Mouse (Mus musculus) embryonic facial prominence, embryonic 14.5 days (tissue): ENCODE data around the gene 6030468B19Rik. TPM values are rescaled to one million over a fixed set of nuclear protein-coding genes. Genes with fewer than 3 reads are reported as not detected.

ENCODE experiments used
- ATAC-seq: fragments of 200-750 bp; cut with Nextera tagmentation; 2 replicates; pipeline ENCODE4 v1.8.0; 2017; ENCODE audit warnings: low read depth, moderate number of reproducible peaks, moderate TSS enrichment
- DNase-seq: peaks from one replicate; pipeline ENCODE4 v3.0.0-alpha.2; 2015; ENCODE audit warnings: low spot score
- H3K27ac ChIP-seq: fragments of 300-500 bp; sonication (generic); replicated peaks from 2 replicates; pipeline ENCODE4 v1.5.1; 2014; ENCODE audit warnings: low read depth, mild to moderate bottlenecking, low read length, moderate library complexity
- H3K27me3 ChIP-seq: fragments of 300-500 bp; sonication (generic); replicated peaks from 2 replicates; pipeline ENCODE4 v1.6.1; 2014; ENCODE audit warnings: low read length; ENCODE audit not compliant: control insufficient read depth, insufficient read depth
- H3K36me3 ChIP-seq: fragments of 300-500 bp; sonication (generic); 2 replicates; pipeline ENCODE4 v1.6.1; 2014; ENCODE audit warnings: low read length, mixed read lengths; ENCODE audit not compliant: control insufficient read depth, insufficient read depth
- H3K4me1 ChIP-seq: fragments of 300-500 bp; sonication (generic); 2 replicates; pipeline ENCODE4 v1.6.1; 2014; ENCODE audit warnings: antibody characterized with exemption, low read length; ENCODE audit not compliant: control insufficient read depth, insufficient read depth
- H3K4me2 ChIP-seq: fragments of 300-500 bp; sonication (generic); 2 replicates; pipeline ENCODE4 v1.6.1; 2014; ENCODE audit warnings: low read depth, mild to moderate bottlenecking, low read length, moderate library complexity, mixed read lengths
- H3K4me3 ChIP-seq: fragments of 300-500 bp; sonication (generic); 2 replicates; pipeline ENCODE4 v1.5.1; 2014; ENCODE audit warnings: low read depth, mild to moderate bottlenecking, low read length
- H3K9ac ChIP-seq: fragments of 300-500 bp; sonication (generic); 2 replicates; pipeline ENCODE4 v1.6.1; 2014; ENCODE audit warnings: low read depth, mild to moderate bottlenecking, low read length, moderate library complexity, mixed read lengths
- H3K9me3 ChIP-seq: fragments of 300-500 bp; sonication (generic); 2 replicates; pipeline ENCODE4 v1.6.1; 2016; ENCODE audit warnings: low read length; ENCODE audit not compliant: control insufficient read depth
- WGBS: fragments of 180-500 bp; shearing (Covaris S2); extraction: QIAGEN DNeasy Blood & Tissue Kit; methylation state at CpG from one replicate; pipeline ENCODE4 v1.1.7; 2014; 5-methylcytosine and 5-hydroxymethylcytosine counted together
- polyA plus RNA-seq: library from polyadenylated mRNA; unstranded; fragments of >200 nt; fragmentation: Nextera tagmentation; extraction: Ambion mirVana; gene quantifications from 2 replicates; pipeline ENCODE4 v1.2.1, GENCODE M21; 2014

The 6030468B19Rik gene
- not detected in 2 replicates for polyA plus RNA-seq

DNA sequence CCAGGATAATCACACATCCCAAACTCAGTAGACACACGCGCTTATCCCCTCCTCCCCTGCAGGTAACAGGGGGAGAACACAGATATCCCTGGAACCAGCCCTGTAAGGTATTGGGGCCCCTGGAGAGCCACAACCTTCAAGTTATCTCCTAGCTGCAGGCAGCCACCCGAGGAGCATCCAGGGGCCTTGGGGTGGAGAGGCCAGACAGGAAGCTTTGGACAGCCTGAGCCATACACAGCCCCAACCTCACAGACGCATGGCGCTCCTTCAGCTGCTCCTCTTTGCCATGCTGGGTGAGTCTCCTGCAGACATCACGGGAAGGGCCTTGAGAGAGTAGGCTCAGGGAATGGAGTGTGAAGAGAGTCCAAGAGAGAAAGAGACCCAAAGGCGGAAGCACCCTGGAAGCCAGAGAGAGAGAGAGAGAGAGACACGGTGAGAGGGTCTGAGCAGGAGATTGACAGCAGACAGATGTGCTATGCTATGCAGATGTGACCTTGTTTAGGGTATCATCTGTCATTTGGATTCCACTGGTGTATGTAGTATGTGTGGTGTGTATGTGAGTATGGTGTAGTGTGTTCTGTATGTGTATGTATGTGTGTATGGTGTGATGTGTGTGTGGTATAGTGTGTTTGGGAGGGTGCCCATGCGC lies at the start of gene 6030468B19Rik:
Gene 6030468B19Rik, plus strand, starts transcription at position 150 of the 649 bp plus-strand sequence.
- Histone ChIP-seq H3K4me2 (no peak within 1 kb of the TSS), H3K4me3 (no peak within 1 kb of the TSS), H3K27ac (no peak within 1 kb of the TSS), H3K36me3 (no peaks in the 10 kb centered on the region), H3K27me3 (no peaks in the 10 kb centered on the region), H3K4me1 (peaks cover 1% of the 10 kb centered on the region), H3K9ac (no peak within 1 kb of the TSS), H3K9me3 (no peaks in the 10 kb centered on the region)
- DNase-seq, result no peak
- WGBS, result 50% methylated on average over 9 of the region's 9 CpGs
- no peak; the same call in 1 of the 2 replicates for ATAC-seq

DNA sequence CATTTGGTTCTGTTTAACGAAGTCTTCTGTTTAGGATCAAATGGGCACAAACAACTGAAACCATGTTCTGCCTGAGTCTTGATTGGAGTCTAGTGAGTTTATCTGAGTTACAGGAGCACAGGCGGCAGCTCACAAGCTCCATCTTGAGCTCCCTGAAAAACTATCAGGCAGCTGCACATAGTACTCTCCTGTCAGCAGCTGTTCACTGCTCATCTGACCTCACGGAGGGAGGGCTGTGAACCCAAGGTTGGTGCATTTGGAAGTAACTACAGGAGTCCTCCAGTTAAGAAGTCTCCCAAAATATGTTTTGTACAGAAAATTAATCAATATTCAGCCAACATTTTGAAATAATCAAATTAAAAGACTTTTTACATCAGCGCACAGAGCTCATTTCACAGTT lies 48.8 kb upstream of the 6030468B19Rik start:
- Histone ChIP-seq H3K4me2 (no peak overlapping the region), H3K36me3 (peaks cover 98% of the 10 kb centered on the region)

DNA sequence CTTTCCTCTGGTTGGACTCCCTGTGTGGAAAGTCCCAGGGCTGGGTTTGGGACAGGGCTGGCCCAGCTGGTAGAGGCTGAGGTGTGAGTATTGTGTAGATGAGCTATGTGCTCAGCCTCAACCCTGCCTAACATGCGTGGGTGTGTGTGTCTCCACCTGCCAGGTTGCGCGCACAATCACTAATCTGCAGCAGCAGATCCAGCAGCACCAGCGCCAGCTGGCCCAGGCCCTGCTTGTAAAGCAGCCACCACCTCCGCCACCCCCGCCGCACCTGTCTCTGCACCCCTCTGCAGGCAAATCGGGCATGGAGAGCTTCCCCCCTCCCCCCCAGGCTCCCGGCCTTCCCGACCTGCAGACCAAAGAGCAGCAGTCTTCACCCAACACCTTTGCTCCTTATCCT lies 48.0 kb upstream of the 6030468B19Rik start:
- Histone ChIP-seq H3K4me3 (no peak overlapping the region), H3K27ac (no peak overlapping the region), H3K27me3 (no peaks in the 10 kb centered on the region), H3K9ac (no peak overlapping the region), H3K4me2 (no peak overlapping the region), H3K36me3 (peaks cover 99% of the 10 kb centered on the region), H3K9me3 (no peaks in the 10 kb centered on the region), H3K4me1 (no peaks in the 10 kb centered on the region)
- DNase-seq, result no peak
- WGBS, result 84% methylated on average over 9 of the region's 10 CpGs
- no peak for ATAC-seq

More for the DNA sequence above, 48.8 kb upstream of the 6030468B19Rik start:
- H3K27ac ChIP-seq, result no peak overlapping the region
- H3K27me3 ChIP-seq, result no peaks in the 10 kb centered on the region
- WGBS, result 72% methylated on average over 4 of the region's 4 CpGs
- H3K4me3 ChIP-seq, result no peak overlapping the region
- H3K9ac ChIP-seq, result no peak overlapping the region
- no peaks in the 10 kb centered on the region for H3K4me1 ChIP-seq
- DNase-seq (peak; percentile 40), ATAC-seq (peak; percentile 47; the same call in 1 of the 2 replicates)
- no peaks in the 10 kb centered on the region for H3K9me3 ChIP-seq

- no peaks in the 10 kb centered on the region for H3K27me3 ChIP-seq
- no peaks in the 10 kb centered on the region for H3K9me3 ChIP-seq
- ATAC-seq (no peak), DNase-seq (no peak)
- no peak overlapping the region for H3K4me2 ChIP-seq
- no peak overlapping the region for H3K9ac ChIP-seq
- H3K27ac ChIP-seq, result no peak overlapping the region
- H3K4me1 ChIP-seq, result no peaks in the 10 kb centered on the region
- H3K36me3 ChIP-seq, result peaks cover 99% of the 10 kb centered on the region
- no peak overlapping the region for H3K4me3 ChIP-seq
- 86% methylated on average over 6 of the region's 6 CpGs for WGBS
These were observed 45.9 kb upstream of the 6030468B19Rik start for GRCm38 (mm10) chr11:117751544-117751943.

DNA sequence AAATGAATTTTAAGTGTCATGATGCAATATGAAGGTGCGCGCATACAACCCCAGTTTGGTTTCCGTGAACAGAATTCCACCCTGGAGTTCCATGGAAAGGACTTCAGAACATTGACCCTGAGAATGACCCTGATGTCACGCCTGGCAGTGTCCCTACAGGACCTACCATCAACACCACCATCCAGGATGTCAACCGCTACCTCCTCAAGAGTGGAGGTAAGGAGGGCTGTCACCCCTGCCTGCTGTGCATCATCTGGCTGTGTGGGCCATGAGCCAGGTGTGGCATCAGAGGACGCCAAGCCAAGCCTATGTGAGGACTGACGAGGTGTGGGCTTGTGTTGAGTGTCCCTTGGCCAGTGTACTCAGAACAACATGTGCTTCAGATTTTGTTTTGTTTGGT lies 41.6 kb upstream of the 6030468B19Rik start:
- H3K27me3 ChIP-seq, result no peaks in the 10 kb centered on the region
- no peak for DNase-seq
- H3K27ac ChIP-seq, result no peak overlapping the region
- no peak for ATAC-seq
- WGBS, result 96% methylated on average over 7 of the region's 7 CpGs
- H3K36me3 ChIP-seq, result peaks cover 99% of the 10 kb centered on the region
- no peaks in the 10 kb centered on the region for H3K4me1 ChIP-seq
- H3K9me3 ChIP-seq, result no peaks in the 10 kb centered on the region
- H3K9ac ChIP-seq, result no peak overlapping the region
- H3K4me2 ChIP-seq, result no peak overlapping the region
- no peak overlapping the region for H3K4me3 ChIP-seq

GRCm38 (mm10) chr11:117759267-117759666 lies 38.2 kb upstream of the 6030468B19Rik start:
- 88% methylated on average over 10 of the region's 10 CpGs for WGBS
- H3K4me1 ChIP-seq, result no peaks in the 10 kb centered on the region
- H3K9me3 ChIP-seq, result no peaks in the 10 kb centered on the region
- H3K4me3 ChIP-seq, result no peak overlapping the region
- H3K27me3 ChIP-seq, result no peaks in the 10 kb centered on the region
- ATAC-seq, result no peak
- no peak overlapping the region for H3K4me2 ChIP-seq
- H3K27ac ChIP-seq, result no peak overlapping the region
- DNase-seq, result no peak
- peaks cover 95% of the 10 kb centered on the region for H3K36me3 ChIP-seq
- no peak overlapping the region for H3K9ac ChIP-seq

DNA sequence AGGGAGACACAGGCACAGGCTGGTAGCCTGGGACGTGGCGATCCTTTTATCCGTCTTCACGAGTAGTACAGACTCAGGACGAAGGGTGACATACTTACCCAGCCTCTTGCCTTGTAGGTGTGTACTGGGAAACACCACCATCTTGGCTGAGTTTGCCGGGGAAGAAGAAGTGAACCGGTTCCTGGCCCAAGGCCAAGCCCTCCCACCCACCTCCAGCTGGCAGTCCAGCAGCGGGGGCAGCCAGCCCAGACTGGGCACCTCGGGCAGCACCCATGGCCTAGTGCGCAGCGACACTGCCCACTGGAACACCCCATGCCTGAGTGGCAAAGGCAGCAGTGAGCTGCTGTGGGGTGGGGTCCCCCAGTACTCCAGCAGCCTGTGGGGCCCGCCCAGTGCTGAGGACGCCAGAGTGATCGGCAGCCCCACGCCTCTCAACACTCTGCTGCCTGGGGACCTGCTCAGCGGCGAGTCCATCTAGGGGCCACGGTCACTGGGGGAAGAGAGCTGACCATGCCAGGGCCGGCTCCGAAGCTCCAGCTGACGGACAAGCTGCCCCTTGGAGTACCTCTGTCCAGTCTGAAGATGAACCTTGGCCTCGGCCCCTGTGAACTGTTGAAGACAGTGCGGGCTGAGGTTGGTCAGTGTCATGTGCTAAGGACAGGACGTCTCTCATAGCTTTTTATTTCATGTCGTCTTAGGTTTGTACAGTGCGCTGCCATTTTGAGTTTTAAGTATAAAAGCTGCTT lies 36.9 kb upstream of the 6030468B19Rik start:
- no peak for ATAC-seq
- H3K4me3 ChIP-seq, result no peak overlapping the region
- no peak overlapping the region for H3K27ac ChIP-seq
- H3K9me3 ChIP-seq, result no peaks in the 10 kb centered on the region
- WGBS, result 87% methylated on average over 23 of the region's 26 CpGs
- no peaks in the 10 kb centered on the region for H3K4me1 ChIP-seq
- H3K27me3 ChIP-seq, result no peaks in the 10 kb centered on the region
- no peak overlapping the region for H3K9ac ChIP-seq
- no peak overlapping the region for H3K4me2 ChIP-seq
- no peak for DNase-seq
- peaks cover 95% of the 10 kb centered on the region for H3K36me3 ChIP-seq

GRCm38 (mm10) chr11:117761801-117762200 lies 35.7 kb upstream of the 6030468B19Rik start:
- ATAC-seq, result no peak

More at GRCm38 (mm10) chr11:117761801-117762200, 35.7 kb upstream of the 6030468B19Rik start:
- Histone ChIP-seq H3K9me3 (no peaks in the 10 kb centered on the region), H3K4me2 (no peak overlapping the region), H3K4me1 (no peaks in the 10 kb centered on the region), H3K4me3 (no peak overlapping the region), H3K27ac (no peak overlapping the region), H3K27me3 (no peaks in the 10 kb centered on the region), H3K9ac (no peak overlapping the region), H3K36me3 (peaks cover 95% of the 10 kb centered on the region)
- no peak for DNase-seq
- WGBS, result 92% methylated on average over 13 of the region's 13 CpGs
